Mouse (Mus musculus): ENCODE results near the gene Ulk4.

The Ulk4 gene

GRCm38 (mm10) chr9:121005961-121006360, 271.0 kb downstream of the Ulk4 start:
- DNase-seq = no peak

GRCm38 (mm10) chr9:121001681-121002540, 275.1 kb downstream of the Ulk4 start:
- no peak for DNase-seq

DNA sequence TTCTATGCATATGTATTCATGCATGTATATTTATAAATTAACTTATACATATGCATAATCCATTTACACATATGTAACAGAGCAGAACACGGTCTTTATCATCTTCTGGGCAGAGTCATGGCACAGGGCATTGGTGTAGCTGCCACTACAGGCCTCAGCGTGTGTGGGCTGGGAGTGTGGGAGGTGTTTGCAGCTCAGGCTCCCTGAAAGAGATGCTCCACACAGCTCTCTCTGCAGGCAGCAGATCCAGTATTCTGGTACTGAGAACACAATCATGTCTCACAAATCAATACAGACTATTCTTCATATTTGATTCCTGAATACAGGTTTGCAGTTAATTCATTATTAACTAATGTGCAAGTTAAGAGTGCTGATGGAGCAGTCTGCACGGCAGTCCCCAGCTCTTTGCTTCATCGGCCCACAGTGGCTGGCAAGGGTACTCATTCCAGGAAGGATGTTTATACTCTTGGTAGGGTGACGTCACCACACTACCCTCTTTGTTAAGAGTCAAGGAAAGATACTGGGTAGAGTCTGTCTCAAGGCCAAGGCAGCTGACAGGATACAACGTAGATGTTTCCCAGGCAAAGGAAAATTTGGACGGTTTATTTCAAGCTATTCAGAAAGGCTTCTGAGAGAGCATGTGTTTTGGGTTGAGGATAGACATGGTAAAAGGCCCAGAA, 276.2 kb downstream of the Ulk4 start:
- no peak for DNase-seq

DNA sequence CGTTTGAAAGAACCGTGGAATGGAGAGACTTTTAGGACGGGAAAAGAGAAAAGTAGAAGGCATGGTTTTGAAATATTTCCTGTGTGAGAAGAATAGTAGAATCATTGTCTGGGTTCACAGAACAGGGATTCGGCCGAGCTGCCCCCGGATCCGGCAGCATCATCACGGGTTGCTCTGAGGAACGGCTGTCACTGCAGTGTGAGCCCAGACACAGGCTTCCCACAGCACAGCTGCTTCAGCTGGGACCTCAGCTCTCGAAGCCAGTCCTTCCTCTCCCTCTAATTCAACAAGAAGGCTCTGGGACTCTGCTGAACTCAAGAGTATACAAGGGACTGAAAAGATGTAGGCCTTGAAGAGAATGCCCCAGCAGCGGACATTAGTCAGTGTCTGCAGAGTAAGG, 278.3 kb downstream of the Ulk4 start:
- no peak for DNase-seq

- no peak for DNase-seq
These were observed 282.5 kb downstream of the Ulk4 start for GRCm38 (mm10) chr9:120994223-120995155.

DNA sequence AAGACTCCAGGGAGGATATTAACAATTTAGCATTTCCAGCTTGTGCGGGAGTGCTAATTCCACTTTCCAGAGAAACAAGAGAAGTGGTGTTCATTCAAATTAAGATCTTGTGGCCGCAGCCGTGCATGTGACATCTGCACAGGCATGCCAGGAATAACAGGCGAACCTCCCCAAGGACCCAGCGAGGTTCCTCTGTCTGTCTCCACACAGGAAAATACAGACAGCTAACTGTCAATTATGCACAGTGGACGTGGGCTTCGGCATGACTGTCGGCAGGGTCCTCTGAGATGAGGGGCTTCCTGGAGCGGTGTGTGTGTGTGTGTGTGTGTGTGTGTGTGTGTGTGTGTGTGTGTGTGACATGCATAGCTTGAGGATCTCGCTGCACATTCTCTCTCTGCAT, 284.0 kb downstream of the Ulk4 start:
- no peak for DNase-seq

DNA sequence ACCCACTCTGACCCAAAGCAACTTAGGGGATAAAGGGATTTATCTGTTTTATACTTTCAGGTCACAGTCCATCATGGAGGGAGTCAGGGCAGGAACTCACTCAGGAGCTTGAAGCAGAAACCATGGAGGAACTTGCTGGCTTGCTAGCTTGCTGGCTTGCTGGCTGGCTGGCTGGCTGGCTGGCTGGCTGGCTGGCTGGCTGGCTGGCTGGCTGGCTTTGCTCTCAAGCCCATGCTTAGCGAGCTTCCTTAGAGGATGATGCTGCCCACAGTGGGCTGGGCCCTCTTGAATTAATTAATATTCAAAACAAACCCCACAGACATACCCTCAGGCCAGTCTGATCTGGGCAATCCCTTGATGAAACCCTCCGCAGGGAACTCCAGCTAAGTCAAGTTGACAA, 285.2 kb downstream of the Ulk4 start:
- DNase-seq = no peak

DNA sequence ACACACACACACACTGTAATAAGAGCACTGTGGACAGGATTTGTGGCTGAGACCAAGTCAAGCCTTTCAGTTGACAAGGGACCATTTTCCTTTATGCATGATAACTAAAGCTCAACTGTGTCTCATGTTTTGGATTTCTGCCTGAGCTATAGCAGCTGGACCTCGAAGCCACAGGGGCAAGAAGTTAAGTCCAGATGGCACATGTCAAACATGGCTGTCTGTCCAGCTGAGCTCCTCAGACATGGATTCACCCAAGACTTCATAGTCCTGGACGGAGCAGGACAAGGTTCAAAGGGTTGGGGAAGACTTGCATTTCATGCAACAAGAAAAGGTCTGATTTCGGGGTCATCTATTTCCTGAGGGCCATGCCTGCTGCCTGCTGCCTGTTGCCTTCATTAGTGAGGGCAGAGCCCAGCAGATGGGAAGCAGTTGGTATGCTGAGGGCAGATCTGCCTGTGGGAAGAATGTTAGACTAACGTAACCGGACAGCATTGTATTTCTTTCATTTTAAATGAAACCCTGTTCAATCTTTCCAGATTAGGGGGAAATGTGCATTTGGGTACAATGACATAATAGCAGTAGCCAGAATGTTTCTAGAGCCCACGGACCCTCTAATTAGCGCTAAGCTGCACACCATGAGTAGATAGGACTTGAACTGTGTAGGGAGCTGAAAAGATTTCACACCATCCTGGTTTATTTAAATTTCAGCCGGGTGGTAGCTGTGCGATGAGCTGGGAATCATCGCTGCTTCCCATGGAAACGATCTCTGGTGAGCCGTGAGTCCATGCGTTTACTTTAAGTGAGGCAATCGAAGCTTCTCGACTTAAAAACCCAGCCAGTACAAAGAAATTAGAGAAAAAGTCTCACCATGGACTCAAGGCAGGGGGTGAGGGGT, 286.9 kb downstream of the Ulk4 start:
- no peak for DNase-seq

- DNase-seq = no peak
These were observed 288.9 kb downstream of the Ulk4 start for GRCm38 (mm10) chr9:120988088-120988487.

GRCm38 (mm10) chr9:120986994-120987393, 290.0 kb downstream of the Ulk4 start:
- no peak for DNase-seq

- no peak for DNase-seq
These were observed 290.7 kb downstream of the Ulk4 start for GRCm38 (mm10) chr9:120986255-120986654.

- no peak for DNase-seq
These were observed 291.5 kb downstream of the Ulk4 start for GRCm38 (mm10) chr9:120985524-120985923.

- no peak for DNase-seq
These were observed 292.0 kb downstream of the Ulk4 start for GRCm38 (mm10) chr9:120985009-120985408.

DNA sequence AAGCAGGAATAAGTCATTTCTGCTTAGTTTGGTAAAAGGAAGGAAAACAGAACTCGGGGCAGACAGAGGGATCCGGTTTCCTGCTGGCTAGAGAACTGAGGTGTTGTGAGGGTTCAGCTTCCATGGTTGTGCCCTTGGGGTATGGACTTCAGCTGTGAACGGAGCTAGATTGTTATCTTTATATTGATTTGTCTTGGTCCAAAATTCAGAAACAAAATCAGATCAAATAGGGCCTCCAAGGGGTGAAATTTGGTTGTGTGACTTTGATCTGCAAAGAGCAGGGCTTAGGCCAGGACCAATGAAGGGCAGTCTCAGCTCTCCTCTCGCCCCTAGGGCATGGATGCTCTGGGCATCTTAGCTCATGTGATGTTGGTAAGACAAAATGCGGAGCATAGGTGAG, 292.5 kb downstream of the Ulk4 start:
- no peak for DNase-seq

DNA sequence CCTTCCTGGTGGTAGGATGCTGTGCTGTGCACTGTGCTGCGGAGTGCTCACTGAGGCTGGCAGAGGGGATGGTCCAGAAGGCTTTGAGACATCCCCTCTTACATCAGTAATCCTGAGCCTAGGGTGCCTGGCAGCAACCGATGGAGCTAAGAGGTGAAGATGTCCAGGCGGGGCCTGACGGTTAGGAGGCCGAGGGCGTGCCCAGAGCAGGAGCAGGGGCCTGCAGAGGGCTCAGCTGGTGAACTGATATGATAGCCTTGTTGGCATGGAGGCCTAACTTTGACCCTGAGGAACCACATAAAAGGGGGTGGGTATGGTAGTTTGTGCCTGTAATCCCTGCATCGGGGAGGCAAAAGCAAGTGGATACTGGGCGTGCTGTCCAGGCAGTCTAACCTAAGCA, 293.1 kb downstream of the Ulk4 start:
- DNase-seq = no peak

DNA sequence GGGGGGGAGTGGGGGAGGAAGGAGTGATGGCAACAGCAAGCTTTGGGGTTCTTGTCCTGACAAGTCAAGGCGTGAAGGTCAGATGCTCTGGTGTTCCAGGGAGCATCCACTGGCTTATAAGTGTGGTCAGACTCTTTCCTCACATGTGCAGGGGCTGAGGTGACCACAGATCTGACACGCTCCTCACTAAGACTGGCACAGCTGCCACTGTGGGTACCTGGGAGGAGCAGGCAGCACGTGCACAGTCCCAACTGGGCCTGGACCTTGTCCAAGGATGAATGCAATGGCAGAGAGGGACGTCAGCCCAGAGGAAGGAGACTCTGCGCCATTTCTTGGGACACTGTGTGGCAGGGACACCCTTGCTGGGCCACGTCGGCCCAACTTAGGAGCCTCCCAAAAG, 295.2 kb downstream of the Ulk4 start:
- no peak for DNase-seq

- DNase-seq = no peak
These were observed 300.1 kb downstream of the Ulk4 start for GRCm38 (mm10) chr9:120976856-120977255.

- DNase-seq = no peak
These were observed 300.8 kb downstream of the Ulk4 start for GRCm38 (mm10) chr9:120976158-120976557.

GRCm38 (mm10) chr9:120974209-120974608, 302.8 kb downstream of the Ulk4 start:
- DNase-seq = no peak

GRCm38 (mm10) chr9:120973026-120973515, 303.9 kb downstream of the Ulk4 start:
- no peak for DNase-seq

DNA sequence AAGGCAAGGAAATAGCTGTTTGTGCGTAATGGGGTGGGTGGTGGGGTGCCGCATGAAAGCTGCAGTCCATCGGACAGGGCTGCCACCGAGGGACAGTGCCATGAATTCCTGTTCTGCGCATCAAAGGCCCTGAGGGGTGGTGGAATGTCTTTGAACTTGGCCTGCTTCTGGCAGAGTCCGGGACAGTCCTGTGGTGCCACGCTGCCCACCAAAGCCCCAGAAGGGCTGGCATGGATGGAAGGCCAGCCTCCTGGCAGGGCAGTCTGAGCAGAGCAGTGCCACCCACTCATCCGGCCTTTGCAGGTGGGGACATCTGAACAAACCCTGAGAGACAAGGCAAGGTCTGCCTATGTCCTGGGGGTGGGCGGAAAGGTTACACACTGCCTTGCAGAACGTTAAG, 312.0 kb downstream of the Ulk4 start:
- no peak for DNase-seq

- DNase-seq = no peak
These were observed 312.8 kb downstream of the Ulk4 start for GRCm38 (mm10) chr9:120964224-120964623.

Measured in cerebellum, adult 8-10 months (tissue).